Mouse (Mus musculus) E14TG2a.4 (cell line): ENCODE data around the gene Rin3.
A peak's percentile ranks its signal among the peaks of the same experiment; 100 is the strongest.

Source experiments
- CTCF ChIP-seq: conservative IDR thresholded peaks from 2 replicates; pipeline ENCODE4 v1.5.1; 2014; ENCODE audit warnings: low read length
- POU5F1 ChIP-seq: IDR thresholded peaks from 2 replicates; pipeline ENCODE4 v1.6.1; 2014; ENCODE audit warnings: low read length, borderline replicate concordance

- TF ChIP-seq CTCF (peak; percentile 87), POU5F1 (no peak)
Observed at GRCm38 (mm10) chr12:102387219-102387917, 104.5 kb downstream of the Rin3 start.
